Mouse (Mus musculus) myocyte (in vitro differentiated cells): ENCODE results near the gene Hhat.

Source experiments
- CEBPB ChIP-seq: IDR thresholded peaks from 2 replicates; pipeline ENCODE4 v1.6.1; 2011; ENCODE audit warnings: mild to moderate bottlenecking, moderate library complexity; ENCODE audit not compliant: poor library complexity, insufficient read depth, severe bottlenecking
- E2F4 ChIP-seq: IDR thresholded peaks from one replicate; pipeline ENCODE4 v1.6.1; 2011; ENCODE audit warnings: mild to moderate bottlenecking, control low read depth, moderate library complexity; ENCODE audit not compliant: insufficient read depth
- MAX ChIP-seq: IDR thresholded peaks from one replicate; pipeline ENCODE4 v1.6.1; 2011; ENCODE audit warnings: low read depth, mild to moderate bottlenecking, control low read depth
- MYOD1 ChIP-seq, 3 experiments: IDR thresholded peaks; one replicate each; pipeline ENCODE4 v1.6.1; 2011; ENCODE audit warnings: control low read depth in 2 of 3, low read depth in 2 of 3, mild to moderate bottlenecking in 2 of 3, moderate library complexity in 1 of 3; ENCODE audit not compliant: insufficient read length in 2 of 3, control insufficient read depth in 1 of 3
- MYOG ChIP-seq, 3 experiments: IDR thresholded peaks; one replicate each; pipeline ENCODE4 v1.6.1; 2011; ENCODE audit warnings: control low read depth in 2 of 3, low read depth in 2 of 3, mild to moderate bottlenecking in 2 of 3; ENCODE audit not compliant: insufficient read length in 2 of 3, control insufficient read depth in 1 of 3, insufficient read depth in 1 of 3
- POLR2A ChIP-seq: IDR thresholded peaks from one replicate; pipeline ENCODE4 v1.6.1; 2011; ENCODE audit warnings: low read depth, mild to moderate bottlenecking, control low read depth, moderate library complexity; ENCODE audit not compliant: insufficient read length
- POLR2AphosphoS2 ChIP-seq: IDR thresholded peaks from one replicate; pipeline ENCODE4 v1.6.1; 2011; ENCODE audit warnings: low read depth, control low read depth; ENCODE audit not compliant: insufficient read length
- TCF12 ChIP-seq: IDR thresholded peaks from one replicate; pipeline ENCODE4 v1.6.1; 2011; ENCODE audit warnings: mild to moderate bottlenecking, control low read depth; ENCODE audit not compliant: poor library complexity, insufficient read depth, severe bottlenecking
- USF1 ChIP-seq: IDR thresholded peaks from one replicate; pipeline ENCODE4 v1.6.1; 2011; ENCODE audit warnings: low read depth, mild to moderate bottlenecking, control low read depth, moderate library complexity

DNA sequence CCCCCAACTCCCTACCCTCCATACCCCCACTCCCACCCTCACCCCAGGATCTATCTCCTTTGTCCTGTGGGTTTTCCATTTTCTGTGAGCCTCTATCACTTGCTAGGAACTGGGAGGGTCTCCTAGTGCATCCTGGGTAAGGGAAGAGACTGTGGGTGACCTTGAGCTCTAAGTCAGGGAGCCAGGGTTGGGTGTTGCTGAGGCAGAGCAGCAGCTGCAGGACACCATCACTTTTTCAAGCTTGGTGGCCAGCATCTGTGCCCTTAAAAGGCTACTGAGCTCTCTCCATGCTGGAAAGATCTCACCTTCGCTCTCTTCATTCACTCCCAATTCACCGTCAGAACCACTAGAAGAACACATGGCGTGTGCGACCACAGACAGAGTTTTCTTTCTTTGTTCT is 7.2 kb upstream of the Hhat start:
- TF ChIP-seq POLR2AphosphoS2, result no peak
- no peak for TF ChIP-seq MAX
- TF ChIP-seq POLR2A, result no peak
- peak in 2 of 3 experiments; percentile 65 to 66 for TF ChIP-seq MYOD1 (IDR thresholded peaks at IDR 0.05; ENCODE audit: control insufficient read depth in 1 of 3, insufficient read length in 2 of 3, low read depth in 2 of 3)
- TF ChIP-seq TCF12, result no peak
- no peak for TF ChIP-seq USF1
- no peak for TF ChIP-seq CEBPB
- peak in 1 of 3 experiments; percentile 41 for TF ChIP-seq MYOG (IDR thresholded peaks at IDR 0.05; ENCODE audit: control insufficient read depth in 1 of 3, insufficient read depth in 1 of 3, insufficient read length in 2 of 3, low read depth in 2 of 3)
- TF ChIP-seq E2F4, result no peak
